Mouse (Mus musculus) hindbrain, embryonic 10.5 days (tissue): ENCODE results near the gene Pigm. TPM values are rescaled to one million over a fixed set of nuclear protein-coding genes. Genes with fewer than 3 reads are reported as not detected.

ENCODE experiments used
- DNase-seq: peaks from one replicate; pipeline ENCODE4 v3.0.0-alpha.2; 2017; ENCODE audit warnings: low spot score
- H3K27ac ChIP-seq: fragments of 300-500 bp; sonication (generic); 2 replicates; pipeline ENCODE4 v1.5.1; 2016; ENCODE audit warnings: mild to moderate bottlenecking, moderate library complexity
- H3K27me3 ChIP-seq: fragments of 300-500 bp; sonication (generic); 2 replicates; pipeline ENCODE4 v1.6.1; 2016; ENCODE audit warnings: mild to moderate bottlenecking; ENCODE audit not compliant: poor library complexity, insufficient read depth, severe bottlenecking
- H3K36me3 ChIP-seq: fragments of 300-500 bp; sonication (generic); 2 replicates; pipeline ENCODE4 v1.6.1; 2016; ENCODE audit warnings: mild to moderate bottlenecking, moderate library complexity
- H3K4me1 ChIP-seq: fragments of 300-500 bp; sonication (generic); replicated peaks from 2 replicates; pipeline ENCODE4 v1.6.1; 2016; ENCODE audit warnings: mild to moderate bottlenecking
- H3K4me3 ChIP-seq: fragments of 300-500 bp; sonication (generic); 2 replicates; pipeline ENCODE4 v1.5.1; 2016; ENCODE audit warnings: mild to moderate bottlenecking, moderate library complexity
- H3K9me3 ChIP-seq: fragments of 300-500 bp; sonication (generic); 2 replicates; pipeline ENCODE4 v1.6.1; 2016; ENCODE audit warnings: mild to moderate bottlenecking, moderate library complexity
- WGBS: fragments of 180-500 bp; shearing (Covaris S2); methylation state at CpG from one replicate; pipeline ENCODE4 v1.1.7; 2016; 5-methylcytosine and 5-hydroxymethylcytosine counted together
- polyA plus RNA-seq: library from polyadenylated mRNA; unstranded; fragments of >200 nt; fragmentation: Nextera tagmentation; extraction: Ambion mirVana; gene quantifications from 2 replicates; pipeline ENCODE4 v1.2.1, GENCODE M21; 2016

The Pigm gene
- polyA plus RNA-seq, 1 experiment from 2014 or later, result 8.7 TPM

DNA sequence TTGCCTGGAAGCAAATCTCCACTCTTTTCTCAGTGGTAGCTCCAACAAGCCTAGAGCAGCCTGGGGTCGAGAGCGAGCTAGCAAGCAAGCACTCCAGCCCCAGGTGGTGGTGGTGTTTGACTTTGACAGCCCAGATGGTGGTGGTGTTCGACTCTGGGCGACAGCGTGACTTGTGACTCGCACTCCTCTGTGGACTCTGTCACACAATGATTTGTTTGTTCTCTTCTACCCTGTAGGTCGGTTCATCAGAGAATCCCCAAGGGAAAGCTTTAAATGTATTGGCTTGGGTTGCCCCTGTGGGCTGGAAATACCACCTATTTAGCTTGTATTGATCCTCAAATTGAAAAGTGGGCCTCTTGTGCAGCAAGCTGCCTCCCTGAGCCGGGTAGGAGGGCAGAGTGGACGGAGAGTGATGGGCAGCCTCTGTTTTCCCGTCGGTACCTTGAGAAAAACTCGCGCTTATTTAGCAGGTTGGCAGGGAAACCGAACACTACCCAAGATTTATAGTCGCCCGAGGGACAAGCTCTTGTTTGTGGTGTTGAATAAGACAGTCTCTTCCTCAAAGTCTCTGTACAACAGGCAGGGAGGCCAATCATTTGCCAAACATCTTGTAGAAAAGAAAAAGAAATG lies 29.8 kb downstream of the Pigm start:
- Histone ChIP-seq H3K4me3 (no peak overlapping the region), H3K36me3 (no peaks in the 10 kb centered on the region), H3K27me3 (no peaks in the 10 kb centered on the region), H3K9me3 (no peaks in the 10 kb centered on the region), H3K4me1 (peaks cover 7% of the 10 kb centered on the region; the same call in 1 of the 2 replicates), H3K27ac (no peak overlapping the region)
- no peak for DNase-seq
- WGBS, result 51% methylated on average over 16 of the region's 16 CpGs

DNA sequence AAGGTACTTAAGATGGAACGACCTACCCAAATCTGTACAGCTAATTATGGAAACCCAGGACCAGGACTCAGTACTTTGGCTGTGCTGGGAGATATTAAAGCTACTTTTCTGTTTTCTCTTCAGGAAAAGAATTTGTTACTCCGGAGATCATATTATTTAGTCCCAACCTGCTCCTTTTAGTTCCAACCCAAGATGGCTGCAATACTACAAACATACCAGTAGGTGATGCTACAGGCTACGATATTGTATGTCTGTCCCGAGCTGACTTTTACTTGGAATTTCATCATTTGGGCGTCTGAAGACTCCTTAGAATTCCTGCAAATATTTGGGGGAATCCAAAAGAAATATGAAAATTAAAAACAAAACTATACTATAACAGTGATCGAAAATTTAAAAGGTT lies 32.6 kb downstream of the Pigm start:
- H3K36me3 ChIP-seq, result no peaks in the 10 kb centered on the region
- no peak overlapping the region for H3K27ac ChIP-seq
- H3K27me3 ChIP-seq, result 0 out of 2 replicates have a peak, but pooled peaks cover 3% of the 10 kb centered on the region
- 11% methylated on average over 6 of the region's 6 CpGs for WGBS
- no peaks in the 10 kb centered on the region for H3K9me3 ChIP-seq
- H3K4me1 ChIP-seq, result peaks cover 7% of the 10 kb centered on the region; the same call in 1 of the 2 replicates
- DNase-seq, result no peak
- no peak overlapping the region for H3K4me3 ChIP-seq

DNA sequence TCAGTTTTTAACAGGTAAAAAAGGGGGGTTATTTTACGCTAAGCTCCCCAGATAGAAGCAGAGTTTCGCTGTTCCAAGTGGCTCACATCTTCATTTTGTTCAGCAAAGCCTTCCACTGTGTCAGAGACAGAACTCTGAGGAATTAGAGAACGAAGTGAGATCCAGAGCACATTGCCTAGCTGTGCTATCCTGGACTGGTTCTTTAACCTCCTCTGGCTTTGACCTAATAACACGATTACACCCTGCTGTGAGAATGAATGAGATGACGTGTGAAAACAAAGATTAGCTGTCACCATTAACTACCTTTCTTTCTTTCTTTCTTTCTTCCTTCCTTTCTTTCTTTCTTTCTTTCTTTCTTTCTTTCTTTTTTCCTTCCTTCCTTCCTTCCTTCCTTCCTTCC lies 33.1 kb downstream of the Pigm start:
- no peak for DNase-seq
- no peaks in the 10 kb centered on the region for H3K36me3 ChIP-seq
- 12% methylated on average over 5 of the region's 5 CpGs for WGBS
- no peak overlapping the region for H3K27ac ChIP-seq
- H3K4me1 ChIP-seq, result peaks cover 7% of the 10 kb centered on the region; the same call in 1 of the 2 replicates
- H3K4me3 ChIP-seq, result no peak overlapping the region
- 0 out of 2 replicates have a peak, but pooled peaks cover 3% of the 10 kb centered on the region for H3K27me3 ChIP-seq
- H3K9me3 ChIP-seq, result no peaks in the 10 kb centered on the region

DNA sequence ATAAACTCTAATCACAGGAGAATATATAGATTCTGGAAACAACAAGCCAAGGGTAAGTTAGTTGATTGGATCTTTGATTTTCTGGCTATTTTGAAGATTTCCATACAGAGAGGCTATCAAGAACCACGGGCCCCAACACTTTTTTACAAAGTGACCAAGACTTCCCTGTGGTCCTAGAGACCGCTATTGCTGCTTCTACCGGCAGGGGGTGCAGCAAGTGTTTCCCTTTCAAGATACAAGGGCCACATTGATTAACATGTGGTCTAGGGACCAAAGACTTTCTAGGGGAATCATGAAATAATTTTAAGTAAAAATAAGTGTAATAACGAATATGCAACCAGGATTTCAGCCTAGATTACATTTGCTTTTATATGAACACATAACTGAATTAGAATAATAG lies 34.5 kb downstream of the Pigm start:
- 6% methylated on average over 4 of the region's 4 CpGs for WGBS
- peak; percentile 54 for DNase-seq
- peaks cover 6% of the 10 kb centered on the region; the same call in 1 of the 2 replicates for H3K4me1 ChIP-seq

GRCm38 (mm10) chr1:172412204-172412603 lies 35.9 kb downstream of the Pigm start:
- H3K4me1 ChIP-seq, result no peaks in the 10 kb centered on the region
- H3K36me3 ChIP-seq, result no peaks in the 10 kb centered on the region
- no peaks in the 10 kb centered on the region for H3K9me3 ChIP-seq
- no peak overlapping the region for H3K27ac ChIP-seq
- no peak overlapping the region for H3K4me3 ChIP-seq
- DNase-seq, result peak; percentile 79
- 0 out of 2 replicates have a peak, but pooled peaks cover 3% of the 10 kb centered on the region for H3K27me3 ChIP-seq
- 2% methylated on average over 5 of the region's 5 CpGs for WGBS

More for the DNA sequence above, 34.5 kb downstream of the Pigm start:
- Histone ChIP-seq H3K36me3 (no peaks in the 10 kb centered on the region), H3K27ac (no peak overlapping the region), H3K27me3 (0 out of 2 replicates have a peak, but pooled peaks cover 3% of the 10 kb centered on the region), H3K4me3 (no peak overlapping the region), H3K9me3 (no peaks in the 10 kb centered on the region)

DNA sequence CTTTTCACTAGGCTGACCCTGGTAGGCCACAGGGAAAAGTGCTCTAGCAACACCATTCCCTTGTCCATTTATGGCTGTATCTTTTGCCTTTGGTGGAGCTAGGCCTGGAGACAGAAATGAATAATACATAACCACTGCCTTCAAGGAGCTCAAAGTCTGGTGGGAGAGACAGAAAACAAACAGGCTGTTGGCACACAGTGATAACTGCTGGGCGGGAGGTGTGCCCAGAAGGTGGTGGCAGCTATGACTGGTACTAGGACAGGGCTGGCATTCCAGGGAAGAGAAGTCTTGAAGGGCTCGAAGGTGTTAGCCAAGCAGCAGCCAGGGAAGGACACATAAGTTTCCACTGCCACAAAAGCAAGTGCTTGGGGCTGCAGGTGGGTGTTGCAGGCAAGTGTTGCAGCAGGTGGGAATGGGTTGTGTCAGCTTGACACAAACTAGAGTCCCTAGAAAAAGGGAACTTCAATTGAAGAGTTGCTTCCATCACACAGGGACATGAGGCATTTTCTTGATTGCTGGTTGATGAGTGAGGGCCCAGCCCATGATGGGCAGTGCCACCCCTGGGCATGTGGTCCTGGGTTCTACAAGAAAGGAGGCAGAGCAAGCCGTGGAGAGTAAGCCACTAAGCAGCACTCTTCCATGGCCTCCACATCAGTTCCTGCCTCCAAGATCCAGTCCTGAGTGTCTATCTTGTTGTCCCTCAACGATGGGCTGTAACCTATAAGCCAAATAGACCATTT lies 37.3 kb downstream of the Pigm start:
- no peaks in the 10 kb centered on the region for H3K9me3 ChIP-seq
- no peak overlapping the region for H3K4me3 ChIP-seq
- 81% methylated on average over 4 of the region's 4 CpGs for WGBS
- peaks cover 6% of the 10 kb centered on the region for H3K4me1 ChIP-seq
- 0 out of 2 replicates have a peak, but pooled peaks cover 3% of the 10 kb centered on the region for H3K27me3 ChIP-seq
- no peak for DNase-seq
- no peaks in the 10 kb centered on the region for H3K36me3 ChIP-seq
- H3K27ac ChIP-seq, result no peak overlapping the region

- 84% methylated on average over 6 of the region's 6 CpGs for WGBS
- Histone ChIP-seq H3K4me1 (peaks cover 6% of the 10 kb centered on the region), H3K27me3 (0 out of 2 replicates have a peak, but pooled peaks cover 3% of the 10 kb centered on the region), H3K4me3 (no peak overlapping the region), H3K27ac (no peak overlapping the region), H3K36me3 (no peaks in the 10 kb centered on the region), H3K9me3 (no peaks in the 10 kb centered on the region)
- DNase-seq, result no peak
Measured at GRCm38 (mm10) chr1:172414231-172414585, 37.9 kb downstream of the Pigm start.

GRCm38 (mm10) chr1:172415061-172415460 lies 38.7 kb downstream of the Pigm start:
- WGBS, result 85% methylated on average over 7 of the region's 7 CpGs
- DNase-seq, result no peak
- no peaks in the 10 kb centered on the region for H3K36me3 ChIP-seq

GRCm38 (mm10) chr1:172418173-172418572 lies 41.8 kb downstream of the Pigm start:
- Histone ChIP-seq H3K36me3 (no peaks in the 10 kb centered on the region), H3K4me1 (peaks cover 6% of the 10 kb centered on the region), H3K27ac (no peak overlapping the region), H3K4me3 (no peak overlapping the region), H3K27me3 (no peaks in the 10 kb centered on the region), H3K9me3 (no peaks in the 10 kb centered on the region)
- WGBS, result 12% methylated on average over 6 of the region's 6 CpGs
- no peak for DNase-seq

More at GRCm38 (mm10) chr1:172415061-172415460, 38.7 kb downstream of the Pigm start:
- H3K9me3 ChIP-seq, result no peaks in the 10 kb centered on the region
- H3K27ac ChIP-seq, result no peak overlapping the region
- H3K27me3 ChIP-seq, result 0 out of 2 replicates have a peak, but pooled peaks cover 3% of the 10 kb centered on the region
- no peak overlapping the region for H3K4me3 ChIP-seq
- H3K4me1 ChIP-seq, result peaks cover 6% of the 10 kb centered on the region

DNA sequence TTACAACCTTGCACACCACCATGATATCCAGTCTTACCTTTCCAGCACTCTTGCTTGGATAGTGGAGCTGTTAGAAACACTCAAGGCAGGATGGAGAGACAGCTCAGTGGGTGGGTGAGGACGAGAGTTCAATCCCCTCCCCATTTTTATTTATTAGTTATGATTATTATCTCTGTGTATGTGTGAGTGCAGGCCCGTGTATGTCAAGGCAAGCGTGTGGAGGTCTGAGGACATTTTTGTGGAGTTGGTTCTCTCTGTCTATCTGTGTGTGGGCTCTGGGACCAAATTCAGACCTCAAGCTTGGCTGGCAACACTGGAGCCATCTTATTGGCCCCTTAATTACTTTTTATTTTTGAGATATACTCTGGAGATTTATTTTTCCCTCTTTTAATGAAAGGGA lies 42.3 kb downstream of the Pigm start:
- H3K27me3 ChIP-seq, result no peaks in the 10 kb centered on the region
- DNase-seq, result no peak
- peaks cover 6% of the 10 kb centered on the region for H3K4me1 ChIP-seq
- H3K27ac ChIP-seq, result no peak overlapping the region
- no peak overlapping the region for H3K4me3 ChIP-seq
- 81% methylated on average over 3 of the region's 3 CpGs for WGBS
- no peaks in the 10 kb centered on the region for H3K36me3 ChIP-seq
- no peaks in the 10 kb centered on the region for H3K9me3 ChIP-seq

DNA sequence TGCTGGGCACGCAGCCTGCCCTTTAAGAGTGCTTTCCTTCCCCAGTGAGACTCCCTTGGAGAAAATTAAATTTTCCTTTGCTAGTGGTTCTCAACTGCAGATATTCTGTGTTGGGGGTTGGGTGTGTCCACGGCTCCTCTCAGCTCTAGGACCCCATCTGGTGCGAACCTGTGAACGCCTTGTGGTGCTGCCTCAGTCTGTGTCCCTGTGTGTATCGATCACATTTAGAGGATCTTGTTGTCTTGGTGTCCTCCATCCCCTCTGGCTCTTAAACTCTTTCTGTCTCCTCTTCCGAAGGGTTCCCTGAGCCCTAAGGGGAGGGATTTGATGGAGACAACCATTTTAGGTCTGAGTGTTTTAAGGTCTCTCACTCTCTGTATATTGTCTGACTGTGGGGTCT lies 43.8 kb downstream of the Pigm start:
- no peaks in the 10 kb centered on the region for H3K27me3 ChIP-seq
- no peak for DNase-seq
- no peak overlapping the region for H3K27ac ChIP-seq
- H3K4me3 ChIP-seq, result no peak overlapping the region
- WGBS, result 87% methylated on average over 6 of the region's 6 CpGs
- no peaks in the 10 kb centered on the region for H3K36me3 ChIP-seq
- no peaks in the 10 kb centered on the region for H3K9me3 ChIP-seq
- peaks cover 6% of the 10 kb centered on the region for H3K4me1 ChIP-seq

- WGBS, result 69% methylated on average over 1 of the region's 1 CpGs
- no peak overlapping the region for H3K4me3 ChIP-seq
- H3K4me1 ChIP-seq, result peaks cover under 1% of the 10 kb centered on the region
- no peaks in the 10 kb centered on the region for H3K9me3 ChIP-seq
- H3K27ac ChIP-seq, result no peak overlapping the region
- no peak for DNase-seq
- H3K36me3 ChIP-seq, result no peaks in the 10 kb centered on the region
- H3K27me3 ChIP-seq, result no peaks in the 10 kb centered on the region
Measured at GRCm38 (mm10) chr1:172423393-172423792, 47.0 kb downstream of the Pigm start.

DNA sequence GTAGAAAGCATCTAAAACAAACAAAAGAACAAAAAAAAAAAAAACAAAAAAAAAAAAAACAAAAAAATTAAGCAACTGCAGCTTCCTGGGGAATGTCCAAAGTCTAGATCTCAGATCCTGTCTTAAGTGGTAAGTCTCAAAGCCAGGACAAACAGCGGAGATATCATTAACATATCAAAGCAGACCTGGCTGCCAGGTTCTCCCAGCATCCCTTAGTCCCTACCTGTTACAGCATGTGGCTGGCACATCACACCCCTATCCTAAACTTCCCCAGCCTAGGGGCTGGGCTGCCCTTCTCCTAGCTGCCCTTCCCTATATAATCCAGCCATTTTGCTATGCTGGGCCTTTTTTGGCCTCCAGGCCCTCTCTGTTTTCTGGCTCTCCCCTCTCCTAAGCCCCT lies 50.1 kb downstream of the Pigm start:
- Histone ChIP-seq H3K27me3 (no peaks in the 10 kb centered on the region), H3K36me3 (no peaks in the 10 kb centered on the region), H3K4me1 (no peaks in the 10 kb centered on the region), H3K9me3 (no peaks in the 10 kb centered on the region), H3K4me3 (no peak overlapping the region), H3K27ac (no peak overlapping the region)
- no peak for DNase-seq
- 45% methylated on average over 1 of the region's 1 CpGs for WGBS
